Mouse (Mus musculus) telencephalon, adult 2 months (tissue): ENCODE results near the gene Hmgxb4.

Experiments
- DNase-seq: peaks from one replicate; pipeline ENCODE4 v3.0.0-alpha.2; 2011; ENCODE audit warnings: low read depth, low spot score

Gene Hmgxb4

GRCm38 (mm10) chr8:75018274-75018972 lies 25.3 kb downstream of the Hmgxb4 start:
- DNase-seq: no peak

- DNase-seq: no peak
Observed at GRCm38 (mm10) chr8:75023660-75024316, 30.6 kb downstream of the Hmgxb4 start.

GRCm38 (mm10) chr8:75025809-75026208 lies 32.7 kb downstream of the Hmgxb4 start:
- no peak for DNase-seq

GRCm38 (mm10) chr8:75030453-75031024 lies 37.4 kb downstream of the Hmgxb4 start:
- DNase-seq: no peak

GRCm38 (mm10) chr8:75032961-75033360 lies 39.8 kb downstream of the Hmgxb4 start:
- DNase-seq: no peak

- peak; percentile 98 for DNase-seq
Observed at GRCm38 (mm10) chr8:75033511-75034243, 40.5 kb downstream of the Hmgxb4 start, which contains the start of gene Tom1. Tom1 (plus strand) TSS chr8:75033705.

- no peak for DNase-seq
Observed at GRCm38 (mm10) chr8:75034285-75034684, 41.1 kb downstream of the Hmgxb4 start.

- no peak for DNase-seq
Observed at GRCm38 (mm10) chr8:75035640-75036039, 42.5 kb downstream of the Hmgxb4 start.

- DNase-seq: no peak
Observed at GRCm38 (mm10) chr8:75038497-75038896, 45.3 kb downstream of the Hmgxb4 start.

GRCm38 (mm10) chr8:75039754-75040153 lies 46.6 kb downstream of the Hmgxb4 start:
- DNase-seq: no peak

GRCm38 (mm10) chr8:75042171-75042570 lies 49.0 kb downstream of the Hmgxb4 start:
- DNase-seq: no peak

GRCm38 (mm10) chr8:75042974-75043373 lies 49.8 kb downstream of the Hmgxb4 start:
- DNase-seq: no peak

- DNase-seq: no peak
Observed at GRCm38 (mm10) chr8:75046303-75046702, 53.1 kb downstream of the Hmgxb4 start.

GRCm38 (mm10) chr8:75047784-75048183 lies 54.6 kb downstream of the Hmgxb4 start:
- DNase-seq: no peak

GRCm38 (mm10) chr8:75053342-75053741 lies 60.2 kb downstream of the Hmgxb4 start:
- no peak for DNase-seq

GRCm38 (mm10) chr8:75055673-75056072 lies 62.5 kb downstream of the Hmgxb4 start:
- DNase-seq: no peak

- no peak for DNase-seq
Observed at GRCm38 (mm10) chr8:75060022-75060421, 66.9 kb downstream of the Hmgxb4 start.

GRCm38 (mm10) chr8:75060815-75061214 lies 67.7 kb downstream of the Hmgxb4 start:
- no peak for DNase-seq

GRCm38 (mm10) chr8:75063290-75063689 lies 70.1 kb downstream of the Hmgxb4 start:
- no peak for DNase-seq

GRCm38 (mm10) chr8:75064790-75065189 lies 71.6 kb downstream of the Hmgxb4 start:
- peak; percentile 36 for DNase-seq

- no peak for DNase-seq
Observed at GRCm38 (mm10) chr8:75067287-75067686, 74.1 kb downstream of the Hmgxb4 start.

GRCm38 (mm10) chr8:75070297-75070696 lies 77.1 kb downstream of the Hmgxb4 start:
- DNase-seq: no peak
